Mouse (Mus musculus) left cerebral cortex, postnatal 25 days (tissue): ENCODE data around the gene Syt8. TPM values are rescaled to one million over a fixed set of nuclear protein-coding genes. Genes with fewer than 3 reads are reported as not detected.

Source experiments
- DNase-seq, 2 experiments: peaks; one replicate each; pipeline ENCODE4 v3.0.0; 2022; ENCODE audit warnings: low spot score in 2 of 2, mixed read lengths in 1 of 2
- intact Hi-C: fragments of 180-260 bp; cut with DNase I; formaldehyde crosslinking; loops from one replicate; pipeline ENCODE4 v1.15.1; 2025
- total RNA-seq, 2 experiments: library from RNA; stranded (reverse); gene quantifications; 2 replicates each; pipeline ENCODE4 v1.2.3; 2021

Gene Syt8
- total RNA-seq, result not detected

GRCm38 (mm10) chr7:142434137-142434865 lies at the start of gene Syt8:
Gene Syt8, plus strand, starts transcription at chr7:142434850.
- intact Hi-C loops, result no loop called here
- DNase-seq, result no peak

DNA sequence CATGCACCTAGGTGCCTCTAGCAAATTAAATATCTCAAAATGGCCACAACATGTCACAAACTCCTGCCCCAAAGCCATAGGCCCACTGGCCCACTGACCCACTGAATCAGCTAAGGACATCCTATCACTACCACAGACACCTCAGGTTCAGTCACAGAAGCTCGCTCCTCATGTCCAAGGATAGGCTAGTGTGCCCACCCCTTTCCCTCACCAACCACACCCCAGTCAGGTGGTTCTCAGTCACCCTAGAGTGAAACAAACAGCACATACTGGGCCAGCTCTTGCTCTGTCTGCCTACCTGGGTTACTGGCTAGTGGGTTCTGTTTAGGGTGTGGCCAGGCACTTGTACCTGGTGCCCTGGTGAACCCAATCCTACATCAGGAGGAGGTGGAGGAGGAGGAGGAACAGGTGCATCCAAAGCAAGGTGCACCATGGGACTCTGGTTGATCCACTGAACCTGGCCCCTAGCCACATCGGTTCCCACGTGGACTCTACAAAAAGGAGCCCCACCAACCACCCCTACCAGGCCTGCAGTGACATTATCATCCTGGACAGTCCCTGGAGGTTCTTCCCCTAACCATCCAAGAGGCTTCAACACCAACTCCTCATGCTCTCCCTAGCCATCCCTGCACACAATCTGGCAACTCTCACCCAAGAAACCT lies 48.8 kb upstream of the Syt8 start:
- intact Hi-C loops, result loop anchor here (2.0 kb wide), 1 partner anchor 13 kb away; the partner anchor contains the start of gene Ifitm10
- no peak for DNase-seq

GRCm38 (mm10) chr7:142386621-142387201 lies 47.9 kb upstream of the Syt8 start:
- DNase-seq, result no peak
- intact Hi-C loops, result loop anchor here (2.0 kb wide), 1 partner anchor 14 kb away; the partner anchor contains the start of gene Ifitm10

DNA sequence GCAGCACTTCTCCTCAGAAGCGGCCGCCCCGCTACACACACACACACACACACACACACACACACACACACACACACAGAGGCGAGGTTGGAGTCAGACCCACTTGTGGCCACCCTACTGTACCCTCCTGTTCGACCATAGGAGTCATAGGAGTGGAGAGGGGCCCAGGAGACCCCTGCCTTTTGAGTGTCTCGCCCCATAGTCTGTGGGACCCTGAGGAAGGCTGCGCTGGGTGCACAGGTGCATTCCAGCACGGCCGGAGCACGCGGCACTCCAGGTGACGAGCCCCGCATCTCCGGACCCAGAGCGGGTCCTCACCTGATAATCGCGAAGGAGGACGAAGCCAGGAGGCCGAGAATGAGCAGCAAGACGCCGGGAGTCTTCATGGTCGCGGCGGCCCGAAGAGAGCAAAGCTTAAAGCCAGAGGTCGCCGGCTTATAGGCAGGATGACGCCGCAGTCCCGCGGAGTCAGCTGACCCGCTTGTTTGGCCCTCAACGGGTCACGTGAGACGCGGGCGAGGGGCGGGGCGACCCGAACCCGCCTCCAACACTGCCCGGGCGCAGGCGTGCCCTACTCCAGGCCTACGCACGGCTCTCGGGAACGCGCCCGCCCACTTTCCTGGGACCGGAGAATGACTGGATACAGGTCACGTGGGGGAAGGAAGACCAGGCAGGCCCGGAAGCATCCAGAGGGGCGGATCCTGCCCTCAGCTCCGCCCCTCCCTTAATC lies 47.1 kb upstream of the Syt8 start, which contains the start of gene Ctsd:
TSS of gene Ctsd (minus strand) at position 620 of the 730 bp plus-strand sequence.
- intact Hi-C loops, result loop anchor here (2.0 kb wide), 1 partner anchor 15 kb away; the partner anchor contains the start of gene Ifitm10
- DNase-seq, result peak; percentile 97 to 98

GRCm38 (mm10) chr7:142388198-142388597 lies 46.5 kb upstream of the Syt8 start:
- intact Hi-C loops, result no loop called here
- no peak for DNase-seq

GRCm38 (mm10) chr7:142388740-142389139 lies 45.9 kb upstream of the Syt8 start:
- intact Hi-C loops, result no loop called here
- no peak for DNase-seq

- intact Hi-C loops, result no loop called here
- no peak for DNase-seq
Measured at GRCm38 (mm10) chr7:142389961-142390650, 44.5 kb upstream of the Syt8 start.

DNA sequence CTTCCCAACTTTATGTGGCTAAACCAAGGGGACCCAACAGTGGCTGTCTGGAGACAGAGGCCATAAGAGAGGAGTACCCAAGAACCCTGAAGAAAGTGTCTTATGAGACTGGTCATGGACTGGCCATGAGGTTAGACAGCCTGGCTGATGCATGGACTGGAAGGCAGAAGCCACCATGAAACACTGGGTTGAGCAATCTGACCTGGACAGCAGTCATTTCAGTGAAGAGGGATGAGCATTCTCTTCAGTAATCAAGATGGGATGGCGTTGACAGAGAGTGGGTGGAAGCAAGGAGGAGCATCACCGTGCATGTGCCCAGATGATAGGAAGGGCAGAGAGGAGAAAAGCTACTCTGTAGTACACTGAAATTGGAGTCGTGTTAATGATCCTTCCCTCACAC lies 43.5 kb upstream of the Syt8 start:
- intact Hi-C loops, result no loop called here
- no peak for DNase-seq

DNA sequence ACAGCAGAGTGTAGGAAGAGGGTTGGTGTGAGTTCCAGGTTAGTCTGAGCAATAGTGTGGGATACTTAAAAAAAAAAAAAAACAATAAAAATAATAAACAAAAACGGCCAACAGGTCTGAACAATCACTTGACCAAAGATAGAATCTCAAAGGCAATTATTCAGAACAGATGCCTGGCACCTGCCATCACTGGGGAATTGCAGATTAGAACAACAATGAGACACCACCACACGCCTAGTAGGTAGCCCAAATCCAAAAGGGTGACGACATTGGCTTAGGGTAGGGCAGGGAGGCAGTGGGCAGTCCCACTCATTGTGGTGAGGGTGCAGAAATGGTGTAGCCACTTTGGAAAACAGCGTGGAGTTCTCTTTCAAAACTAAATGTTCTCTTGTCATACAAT lies 43.0 kb upstream of the Syt8 start:
- intact Hi-C loops, result no loop called here
- DNase-seq, result no peak

DNA sequence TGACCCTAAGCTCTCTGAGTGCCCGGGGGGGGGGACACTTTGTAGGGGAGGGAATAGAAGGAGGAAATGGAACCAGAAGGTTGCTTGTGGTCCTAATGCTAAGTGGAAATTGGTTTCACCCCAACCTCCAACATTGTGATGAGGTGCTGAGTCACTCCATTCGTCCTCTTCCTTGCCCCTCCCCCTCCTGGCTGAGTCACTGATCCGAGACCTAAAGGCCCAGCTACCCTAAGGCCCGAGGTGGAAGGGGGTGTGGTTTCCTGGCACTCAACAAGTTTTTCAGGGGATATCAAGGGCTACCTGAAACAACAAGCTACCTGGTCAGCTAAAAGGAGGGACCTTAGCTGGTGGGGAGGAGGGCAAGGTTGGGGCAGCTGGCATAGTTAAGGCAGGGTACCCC lies 41.5 kb upstream of the Syt8 start:
- intact Hi-C loops, result no loop called here
- no peak for DNase-seq

GRCm38 (mm10) chr7:142394261-142395190 lies 40.1 kb upstream of the Syt8 start:
- intact Hi-C loops, result no loop called here
- DNase-seq, result no peak

DNA sequence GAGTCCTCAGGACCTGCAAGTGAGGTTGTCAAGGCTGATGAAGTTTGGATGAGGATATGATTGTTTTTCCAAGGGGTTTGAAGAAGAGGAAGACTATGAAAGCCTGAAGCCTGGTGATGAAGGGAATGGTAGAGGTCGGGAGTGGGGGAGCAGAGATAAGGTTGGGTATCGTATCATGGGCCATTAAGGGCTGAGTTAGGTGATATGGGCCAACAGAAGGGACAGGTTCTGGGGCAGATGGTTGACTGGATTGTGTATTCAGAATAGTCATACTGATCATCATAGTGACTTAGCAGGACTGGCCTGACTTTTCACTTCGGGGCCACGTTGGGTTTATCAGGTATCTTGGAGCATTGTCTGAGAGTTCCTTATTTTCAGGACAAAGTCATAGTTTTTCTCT lies 39.2 kb upstream of the Syt8 start:
- DNase-seq, result no peak
- intact Hi-C loops, result no loop called here

DNA sequence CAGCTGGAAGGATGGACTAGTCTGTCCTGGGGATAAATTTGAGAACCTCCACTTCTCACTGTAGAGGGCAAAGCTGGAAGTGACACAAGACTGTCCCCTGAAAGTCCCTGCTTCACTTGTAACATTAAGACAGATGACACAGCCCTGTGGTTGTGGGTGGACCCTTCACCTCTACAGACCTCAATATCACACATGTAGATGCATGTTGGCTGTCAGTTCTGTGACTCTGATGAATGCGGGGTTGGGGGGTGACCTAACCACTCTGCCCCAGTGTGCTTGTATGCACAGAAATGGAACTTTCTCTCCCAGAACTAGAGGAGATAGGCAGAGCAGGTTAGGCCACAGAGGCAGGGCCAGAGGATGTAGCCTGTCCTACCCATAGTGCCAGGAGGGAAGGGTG lies 38.0 kb upstream of the Syt8 start:
- no peak for DNase-seq
- intact Hi-C loops, result no loop called here

GRCm38 (mm10) chr7:142398052-142398451 lies 36.6 kb upstream of the Syt8 start:
- DNase-seq, result no peak
- intact Hi-C loops, result no loop called here

GRCm38 (mm10) chr7:142399250-142399649 lies 35.4 kb upstream of the Syt8 start:
- DNase-seq, result no peak
- intact Hi-C loops, result no loop called here

- intact Hi-C loops, result no loop called here
Measured at GRCm38 (mm10) chr7:142400112-142400749, 34.4 kb upstream of the Syt8 start.

GRCm38 (mm10) chr7:142400750-142401142 lies 33.9 kb upstream of the Syt8 start:
- DNase-seq, result no peak
- intact Hi-C loops, result no loop called here

More at GRCm38 (mm10) chr7:142400112-142400749, 34.4 kb upstream of the Syt8 start:
- peak; percentile 38 to 74 for DNase-seq

- intact Hi-C loops, result no loop called here
- no peak for DNase-seq
Measured at GRCm38 (mm10) chr7:142403591-142403990, 31.1 kb upstream of the Syt8 start.
